In the genomic region with DNA sequence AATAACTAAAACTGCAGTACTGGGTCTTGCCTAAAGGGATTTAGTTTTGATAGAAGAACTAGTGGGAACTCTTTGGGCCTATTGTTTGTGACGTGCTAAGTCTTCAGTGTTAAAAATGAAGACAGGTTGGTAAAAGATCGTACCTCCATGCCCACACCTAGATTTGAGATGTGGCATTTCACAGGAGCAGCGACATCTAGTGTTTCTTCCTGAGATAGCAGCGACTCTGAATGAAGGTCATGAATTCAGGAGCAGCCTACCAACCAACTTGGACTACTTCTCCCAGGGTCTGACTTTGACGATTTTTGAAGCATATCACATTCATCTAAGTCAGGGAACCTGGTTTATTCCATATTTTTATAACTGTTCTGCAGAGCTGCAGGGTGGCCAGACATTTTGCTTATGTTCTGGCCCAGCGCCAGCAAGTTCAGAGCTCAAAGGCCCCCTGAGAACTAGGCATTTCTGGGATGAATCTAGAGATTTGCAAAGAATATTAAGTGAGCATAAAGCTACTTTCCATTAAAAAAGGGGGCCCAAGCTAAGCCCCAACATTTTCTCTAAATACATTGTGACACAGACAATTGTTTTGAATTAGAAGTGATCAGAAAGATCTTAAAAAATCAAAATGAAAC, we compare ENCODE assay signal across 7 mouse cellular contexts.
A peak's percentile ranks its signal among the peaks of the same experiment; 100 is the strongest.
DNase-seq lines count a peak whose midpoint lies in the region; ATAC-seq and TF ChIP-seq lines count a peak whose summit lies in the region.

No protein-coding gene starts in this region.

- H3K27me3 ChIP-seq in embryonic facial prominence, embryonic 14.5 days (replicated peaks; ENCODE audit: control insufficient read depth, insufficient read depth, low read length): no peaks in the 10 kb centered on the region
- H3K27me3 ChIP-seq in limb, embryonic 10.5 days (ENCODE audit: low read depth, poor library complexity, severe bottlenecking): no peaks in the 10 kb centered on the region

- no peak; the same call in 1 of the 2 replicates for ATAC-seq in embryonic facial prominence, embryonic 14.5 days (ENCODE audit: low read depth)
- ATAC-seq in hematopoietic stem cell, adult 5-6 weeks (replicated peaks in 1 of 2; ENCODE audit: insufficient read depth in 1 of 2, low FRiP score in 2 of 2, low TSS enrichment in 1 of 2, low read depth in 1 of 2, poor library complexity in 2 of 2, severe bottlenecking in 2 of 2): peak; percentile 85 to 90

- H3K4me3 ChIP-seq in bone marrow, adult 2 months (replicated peaks; ENCODE audit: control insufficient read depth, low read depth, low read length): no peak overlapping the region
- H3K4me3 ChIP-seq in embryonic facial prominence, embryonic 14.5 days (ENCODE audit: low read depth, low read length): no peak overlapping the region
- H3K4me3 ChIP-seq in limb, embryonic 10.5 days: no peak overlapping the region

- H3K9me3 ChIP-seq in embryonic facial prominence, embryonic 14.5 days (ENCODE audit: control insufficient read depth, low read length): no peaks in the 10 kb centered on the region
- H3K9me3 ChIP-seq in limb, embryonic 10.5 days (replicated peaks): no peaks in the 10 kb centered on the region

- H3K36me3 ChIP-seq in embryonic facial prominence, embryonic 14.5 days (ENCODE audit: control insufficient read depth, insufficient read depth, low read length): no peaks in the 10 kb centered on the region
- no peaks in the 10 kb centered on the region for H3K36me3 ChIP-seq in limb, embryonic 10.5 days

- H3K4me2 ChIP-seq in embryonic facial prominence, embryonic 14.5 days (ENCODE audit: low read depth, low read length): no peak overlapping the region

- TF ChIP-seq CTCF in bone marrow, adult 2 months (IDR thresholded peaks at IDR 0.05; ENCODE audit: control insufficient read depth, insufficient read depth, low read length): peak; percentile 22; the same call in 1 of the 2 replicates

- no peak overlapping the region for H3K9ac ChIP-seq in embryonic facial prominence, embryonic 14.5 days (ENCODE audit: low read depth, low read length)

- 16% methylated on average over 6 of the region's 6 CpGs for WGBS in bone marrow, adult 2 months
- 18% methylated on average over 6 of the region's 6 CpGs for WGBS in embryonic facial prominence, embryonic 14.5 days
- 25% methylated on average over 6 of the region's 6 CpGs for WGBS in limb, embryonic 10.5 days

- no peaks in the 10 kb centered on the region for H3K4me1 ChIP-seq in bone marrow, adult 2 months (ENCODE audit: control insufficient read depth, insufficient read depth, low read length)
- no peaks in the 10 kb centered on the region for H3K4me1 ChIP-seq in embryonic facial prominence, embryonic 14.5 days (ENCODE audit: control insufficient read depth, insufficient read depth, low read length)
- H3K4me1 ChIP-seq in limb, embryonic 10.5 days: no peaks in the 10 kb centered on the region

- no peak overlapping the region for H3K27ac ChIP-seq in bone marrow, adult 2 months (ENCODE audit: control insufficient read depth, insufficient read depth, low read depth, low read length, poor library complexity)
- H3K27ac ChIP-seq in embryonic facial prominence, embryonic 14.5 days (replicated peaks; ENCODE audit: low read depth, low read length): no peak overlapping the region
- H3K27ac ChIP-seq in limb, embryonic 10.5 days: no peak overlapping the region

- no peak for TF ChIP-seq POLR2A in bone marrow, adult 2 months (IDR thresholded peaks at IDR 0.05; ENCODE audit: borderline replicate concordance, control insufficient read depth, low read depth, low read length)

- DNase-seq in urinary bladder, postnatal 36 days (ENCODE audit: low spot score in 2 of 2): peak; percentile 2 to 6
- DNase-seq in urinary bladder, postnatal 4 days (ENCODE audit: low spot score in 2 of 2): no peak
- DNase-seq in embryonic facial prominence, embryonic 14.5 days (ENCODE audit: low spot score): peak; percentile 51
- DNase-seq in limb, embryonic 10.5 days (ENCODE audit: low spot score): peak; percentile 62
- DNase-seq in naive thymus-derived CD4-positive, alpha-beta T cell, adult 2 months (ENCODE audit: low read depth): peak; percentile 64

Comparison
In these comparisons a context has a peak if more than half of its experiments do, and no peak if none do; other contexts are left out.
1. DNase-seq: peak in urinary bladder, postnatal 36 days (2 of 2), embryonic facial prominence, embryonic 14.5 days (single experiment), limb, embryonic 10.5 days (single experiment) and naive thymus-derived CD4-positive, alpha-beta T cell, adult 2 months (single experiment); none in urinary bladder, postnatal 4 days (0 of 2).